Mouse (Mus musculus): ENCODE measurements around the gene Mga. TPM values are rescaled to one million over a fixed set of nuclear protein-coding genes. Genes with fewer than 3 reads are reported as not detected.

The Mga gene
- total RNA-seq, 2 experiments from 2014 or later = 64.3 to 66.3 TPM

- DNase-seq (ENCODE audit: low spot score in 2 of 2) = no peak
Observed at GRCm38 (mm10) chr2:119986369-119986768, 89.3 kb downstream of the Mga start.

GRCm38 (mm10) chr2:119987441-119987840, 90.4 kb downstream of the Mga start:
- no peak for DNase-seq (ENCODE audit: low spot score in 2 of 2)

GRCm38 (mm10) chr2:119988952-119989351, 91.9 kb downstream of the Mga start:
- no peak for DNase-seq (ENCODE audit: low spot score in 2 of 2)

- no peak for DNase-seq (ENCODE audit: low spot score in 2 of 2)
Observed at GRCm38 (mm10) chr2:119990881-119991280, 93.9 kb downstream of the Mga start.

GRCm38 (mm10) chr2:119992349-119992748, 95.3 kb downstream of the Mga start:
- no peak for DNase-seq (ENCODE audit: low spot score in 2 of 2)

- DNase-seq (ENCODE audit: low spot score in 2 of 2) = no peak
Observed at GRCm38 (mm10) chr2:119993515-119993914, 96.5 kb downstream of the Mga start.

GRCm38 (mm10) chr2:119994839-119995238, 97.8 kb downstream of the Mga start:
- DNase-seq (ENCODE audit: low spot score in 2 of 2) = no peak

- no peak for DNase-seq (ENCODE audit: low spot score in 2 of 2)
Observed at GRCm38 (mm10) chr2:119995391-119996281, 98.6 kb downstream of the Mga start.

- no peak for DNase-seq (ENCODE audit: low spot score in 2 of 2)
Observed at GRCm38 (mm10) chr2:119997354-119997753, 100.3 kb downstream of the Mga start.

- DNase-seq (ENCODE audit: low spot score in 2 of 2) = no peak
Observed at GRCm38 (mm10) chr2:119999731-120000130, 102.7 kb downstream of the Mga start.

- DNase-seq (ENCODE audit: low spot score in 2 of 2) = no peak
Observed at GRCm38 (mm10) chr2:120000882-120001584, 104.0 kb downstream of the Mga start.

GRCm38 (mm10) chr2:120001956-120002355, 104.9 kb downstream of the Mga start:
- DNase-seq (ENCODE audit: low spot score in 2 of 2) = no peak

- no peak for DNase-seq (ENCODE audit: low spot score in 2 of 2)
Observed at GRCm38 (mm10) chr2:120003970-120004369, 106.9 kb downstream of the Mga start.

GRCm38 (mm10) chr2:120006696-120007095, 109.7 kb downstream of the Mga start:
- DNase-seq (ENCODE audit: low spot score in 2 of 2) = no peak

- DNase-seq (ENCODE audit: low spot score in 2 of 2) = no peak
Observed at GRCm38 (mm10) chr2:120007680-120008210, 110.7 kb downstream of the Mga start.

GRCm38 (mm10) chr2:120008672-120009071, 111.6 kb downstream of the Mga start:
- DNase-seq (ENCODE audit: low spot score in 2 of 2) = no peak

- DNase-seq (ENCODE audit: low spot score in 2 of 2) = peak; percentile 60 to 71
Observed at GRCm38 (mm10) chr2:120011462-120012200, 114.6 kb downstream of the Mga start.

- no peak for DNase-seq (ENCODE audit: low spot score in 2 of 2)
Observed at GRCm38 (mm10) chr2:120012924-120013323, 115.9 kb downstream of the Mga start.

- DNase-seq (ENCODE audit: low spot score in 2 of 2) = no peak
Observed at GRCm38 (mm10) chr2:120013831-120014486, 116.9 kb downstream of the Mga start.

- no peak for DNase-seq (ENCODE audit: low spot score in 2 of 2)
Observed at GRCm38 (mm10) chr2:120015882-120016281, 118.9 kb downstream of the Mga start.

GRCm38 (mm10) chr2:120017599-120017998, 120.6 kb downstream of the Mga start:
- DNase-seq (ENCODE audit: low spot score in 2 of 2) = no peak
